Mouse (Mus musculus) hindbrain, embryonic 16.5 days (tissue): Measurements from ENCODE around the gene Tmem219. TPM values are rescaled to one million over a fixed set of nuclear protein-coding genes. Genes with fewer than 3 reads are reported as not detected.

Experiments used
- ATAC-seq: fragments of 200-750 bp; cut with Nextera tagmentation; 2 replicates; pipeline ENCODE4 v1.8.0; 2017; ENCODE audit warnings: moderate TSS enrichment, moderate library complexity
- H3K27ac ChIP-seq: fragments of 300-500 bp; sonication (generic); 2 replicates; pipeline ENCODE4 v1.5.1; 2014; ENCODE audit warnings: low read depth, mild to moderate bottlenecking, control low read depth, low read length, moderate library complexity
- H3K27me3 ChIP-seq: fragments of 300-500 bp; sonication (generic); replicated peaks from 2 replicates; pipeline ENCODE4 v1.6.1; 2014; ENCODE audit warnings: low read length; ENCODE audit not compliant: control insufficient read depth, insufficient read depth
- H3K36me3 ChIP-seq: fragments of 300-500 bp; sonication (generic); 2 replicates; pipeline ENCODE4 v1.6.1; 2014; ENCODE audit warnings: mild to moderate bottlenecking, low read length, moderate library complexity, mixed read lengths; ENCODE audit not compliant: control insufficient read depth, insufficient read depth
- H3K4me1 ChIP-seq: fragments of 300-500 bp; sonication (generic); 2 replicates; pipeline ENCODE4 v1.6.1; 2014; ENCODE audit warnings: low read depth, low read length; ENCODE audit not compliant: control insufficient read depth, insufficient read depth
- H3K4me2 ChIP-seq: fragments of 300-500 bp; sonication (generic); 2 replicates; pipeline ENCODE4 v1.6.1; 2014; ENCODE audit warnings: mild to moderate bottlenecking, low read length, control low read depth, moderate library complexity
- H3K4me3 ChIP-seq: fragments of 300-500 bp; sonication (generic); 2 replicates; pipeline ENCODE4 v1.5.1; 2014; ENCODE audit warnings: mild to moderate bottlenecking, low read length, control low read depth, moderate library complexity
- H3K9ac ChIP-seq: fragments of 300-500 bp; sonication (generic); 2 replicates; pipeline ENCODE4 v1.6.1; 2014; ENCODE audit warnings: low read depth, mild to moderate bottlenecking, control low read depth, low read length, moderate library complexity
- H3K9me3 ChIP-seq: fragments of 300-500 bp; sonication (generic); 2 replicates; pipeline ENCODE4 v1.6.1; 2014; ENCODE audit warnings: mild to moderate bottlenecking, low read length, moderate library complexity; ENCODE audit not compliant: control insufficient read depth
- WGBS: fragments of 180-500 bp; shearing (Covaris S2); extraction: QIAGEN DNeasy Blood & Tissue Kit; methylation state at CpG from one replicate; pipeline ENCODE4 v1.1.7; 2014; 5-methylcytosine and 5-hydroxymethylcytosine counted together
- polyA plus RNA-seq: library from polyadenylated mRNA; unstranded; fragments of >200 nt; fragmentation: Nextera tagmentation; extraction: Ambion mirVana; gene quantifications from 2 replicates; pipeline ENCODE4 v1.2.1, GENCODE M21; 2015

The Tmem219 gene
- polyA plus RNA-seq: 34.0 and 35.9 TPM in 2 replicates

DNA sequence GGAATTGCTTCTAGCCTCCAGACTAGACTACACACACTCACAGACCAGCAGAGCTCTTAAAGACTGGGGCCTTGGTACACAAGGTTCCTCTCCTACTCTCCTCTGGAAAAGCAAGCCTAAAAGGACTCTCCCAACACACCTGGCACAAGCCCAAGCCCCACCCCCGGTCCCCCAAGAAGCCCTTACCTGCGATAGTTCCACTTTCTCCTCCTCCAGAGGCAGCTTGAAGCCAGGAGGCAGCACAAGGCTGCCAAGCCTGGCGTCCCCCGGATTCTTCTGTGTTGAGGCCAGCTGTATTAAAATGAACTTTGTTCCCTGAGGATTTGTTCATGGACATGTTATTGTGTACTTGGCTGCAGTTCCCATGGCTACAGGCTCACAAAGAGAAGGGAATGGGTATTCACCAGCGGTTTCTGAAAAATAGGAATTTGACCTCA lies at the start of gene Tmem219:
Gene Tmem219, minus strand, starts transcription at position 294 of the 437 bp plus-strand sequence.
- Histone ChIP-seq H3K9me3 (no peaks in the 10 kb centered on the region), H3K4me2 (no peak within 1 kb of the TSS), H3K4me3 (no peak within 1 kb of the TSS), H3K27ac (0 out of 2 replicates have a peak within 1 kb of the TSS, but pooled peaks have one; percentile 5), H3K9ac (no peak within 1 kb of the TSS), H3K36me3 (no peaks in the 10 kb centered on the region), H3K4me1 (no peaks in the 10 kb centered on the region), H3K27me3 (no peaks in the 10 kb centered on the region)
- 0 out of 2 replicates have a peak, but pooled peaks have one; percentile 27 for ATAC-seq
- 16% methylated on average over 5 of the region's 5 CpGs for WGBS

DNA sequence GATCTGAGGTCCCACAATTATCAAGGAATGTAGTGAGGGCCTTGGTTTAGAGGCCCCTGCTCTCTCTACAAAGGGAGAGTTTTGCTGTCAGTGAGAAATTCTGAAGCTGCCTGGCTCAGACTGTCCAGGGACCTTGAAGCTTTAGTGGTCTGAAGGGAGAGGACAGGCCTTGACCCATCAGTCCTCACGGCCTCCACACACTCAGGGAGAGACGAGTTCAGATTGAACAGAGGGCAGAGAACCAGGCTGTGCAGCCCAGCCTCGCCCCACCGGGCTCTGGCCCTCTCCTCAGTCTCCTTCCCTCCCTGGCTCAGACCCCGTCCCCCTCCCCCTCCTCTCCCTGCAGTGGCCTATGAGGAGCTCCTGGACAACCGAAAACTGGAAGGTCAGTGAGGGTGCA lies 44.6 kb upstream of the Tmem219 start:
- Histone ChIP-seq H3K4me3 (no peak overlapping the region), H3K27ac (no peak overlapping the region), H3K9ac (no peak overlapping the region), H3K4me1 (no peaks in the 10 kb centered on the region), H3K36me3 (peaks cover 37% of the 10 kb centered on the region), H3K27me3 (no peaks in the 10 kb centered on the region), H3K9me3 (no peaks in the 10 kb centered on the region), H3K4me2 (no peak overlapping the region)
- no peak for ATAC-seq
- 59% methylated on average over 6 of the region's 6 CpGs for WGBS

DNA sequence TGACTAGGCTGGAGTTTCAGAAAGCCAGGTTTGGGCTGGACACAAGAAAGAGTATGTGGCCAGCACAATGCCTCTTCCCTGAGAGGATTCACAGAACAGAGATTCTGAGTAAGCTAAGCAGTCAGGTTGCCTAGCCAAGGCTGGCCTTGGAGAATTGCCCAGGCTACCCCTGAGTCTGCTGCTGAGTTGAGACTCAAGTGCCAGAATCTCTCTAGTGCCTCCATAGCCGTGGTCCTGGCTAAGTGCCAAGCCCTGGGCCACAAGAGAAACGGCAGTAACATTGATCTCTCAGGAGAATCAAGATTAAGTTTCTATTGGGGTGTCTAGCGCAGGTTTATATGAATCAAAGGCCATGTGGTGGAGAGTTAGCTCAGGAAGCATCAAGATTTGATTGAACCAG lies 42.9 kb upstream of the Tmem219 start:
- WGBS: 72% methylated on average over 3 of the region's 3 CpGs

DNA sequence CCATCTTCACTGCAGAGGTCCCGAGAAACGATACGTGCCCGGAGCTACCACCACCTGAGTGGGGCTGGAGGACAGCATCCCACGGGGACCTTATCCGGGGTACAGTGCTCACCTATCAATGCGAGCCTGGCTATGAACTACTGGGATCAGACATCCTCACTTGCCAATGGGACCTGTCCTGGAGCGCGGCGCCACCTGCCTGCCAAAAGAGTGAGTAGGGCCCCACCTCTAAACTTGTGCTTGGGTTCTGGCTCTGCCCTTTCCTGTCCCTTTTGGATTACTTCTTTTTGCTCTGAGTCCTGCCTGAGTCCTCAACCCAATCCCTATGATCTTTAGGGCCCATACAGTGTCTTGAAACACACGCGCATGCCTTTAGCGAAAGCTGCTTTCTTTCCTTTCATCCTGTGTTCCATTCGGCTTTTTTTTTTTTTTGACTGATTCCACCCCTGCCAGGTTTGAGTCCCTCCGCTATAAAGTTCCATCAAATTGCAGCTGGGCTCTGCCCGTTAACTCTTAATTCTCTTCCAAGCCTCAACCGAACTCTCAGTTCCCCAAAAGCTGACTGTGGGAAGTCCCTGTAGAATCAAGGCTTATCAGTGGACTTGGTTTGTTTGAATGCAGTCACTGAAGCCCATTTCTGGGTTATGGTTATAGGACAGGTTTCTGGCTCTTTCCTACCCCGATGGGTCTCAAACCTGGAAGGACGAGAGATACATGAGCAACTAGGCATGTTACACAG lies 41.0 kb upstream of the Tmem219 start:
- ATAC-seq: no peak
- H3K27ac ChIP-seq: no peak overlapping the region
- WGBS: 32% methylated on average over 19 of the region's 19 CpGs
- H3K9ac ChIP-seq: no peak overlapping the region
- no peak overlapping the region for H3K4me2 ChIP-seq
- no peaks in the 10 kb centered on the region for H3K4me1 ChIP-seq
- no peaks in the 10 kb centered on the region for H3K9me3 ChIP-seq
- H3K4me3 ChIP-seq: no peak overlapping the region
- peaks cover 49% of the 10 kb centered on the region for H3K36me3 ChIP-seq
- 0 out of 2 replicates have a peak, but pooled peaks cover 3% of the 10 kb centered on the region for H3K27me3 ChIP-seq

More for the DNA sequence above, 42.9 kb upstream of the Tmem219 start:
- H3K27me3 ChIP-seq: 0 out of 2 replicates have a peak, but pooled peaks cover 3% of the 10 kb centered on the region
- H3K4me2 ChIP-seq: no peak overlapping the region
- H3K36me3 ChIP-seq: peaks cover 43% of the 10 kb centered on the region
- ATAC-seq: no peak
- no peak overlapping the region for H3K27ac ChIP-seq
- no peaks in the 10 kb centered on the region for H3K9me3 ChIP-seq
- H3K4me3 ChIP-seq: no peak overlapping the region
- H3K9ac ChIP-seq: no peak overlapping the region
- no peaks in the 10 kb centered on the region for H3K4me1 ChIP-seq

DNA sequence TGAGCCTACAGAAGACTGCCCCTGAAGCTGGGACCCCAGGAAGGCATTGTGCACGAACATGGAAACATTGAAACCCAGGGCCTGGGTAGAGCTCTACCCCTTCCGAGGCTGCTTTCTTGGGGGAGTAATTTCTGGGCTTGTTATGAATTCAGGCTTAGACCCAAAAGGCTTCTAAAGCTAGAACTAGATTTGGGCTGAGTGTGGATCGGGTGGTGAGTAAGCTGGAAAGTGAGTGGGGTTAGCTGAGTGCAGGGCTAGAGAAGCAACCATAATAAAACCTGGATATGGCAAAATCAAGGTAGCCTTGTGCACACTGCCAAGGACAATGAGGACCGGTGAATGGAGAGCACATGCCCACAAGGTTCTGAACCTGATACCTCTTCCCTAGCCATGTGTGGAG lies 39.2 kb upstream of the Tmem219 start:
- H3K4me2 ChIP-seq: no peak overlapping the region
- H3K27ac ChIP-seq: no peak overlapping the region
- H3K9ac ChIP-seq: no peak overlapping the region
- no peak for ATAC-seq
- WGBS: 84% methylated on average over 4 of the region's 4 CpGs
- peaks cover 44% of the 10 kb centered on the region for H3K36me3 ChIP-seq
- 0 out of 2 replicates have a peak, but pooled peaks cover 3% of the 10 kb centered on the region for H3K27me3 ChIP-seq
- H3K9me3 ChIP-seq: no peaks in the 10 kb centered on the region
- no peaks in the 10 kb centered on the region for H3K4me1 ChIP-seq
- no peak overlapping the region for H3K4me3 ChIP-seq

DNA sequence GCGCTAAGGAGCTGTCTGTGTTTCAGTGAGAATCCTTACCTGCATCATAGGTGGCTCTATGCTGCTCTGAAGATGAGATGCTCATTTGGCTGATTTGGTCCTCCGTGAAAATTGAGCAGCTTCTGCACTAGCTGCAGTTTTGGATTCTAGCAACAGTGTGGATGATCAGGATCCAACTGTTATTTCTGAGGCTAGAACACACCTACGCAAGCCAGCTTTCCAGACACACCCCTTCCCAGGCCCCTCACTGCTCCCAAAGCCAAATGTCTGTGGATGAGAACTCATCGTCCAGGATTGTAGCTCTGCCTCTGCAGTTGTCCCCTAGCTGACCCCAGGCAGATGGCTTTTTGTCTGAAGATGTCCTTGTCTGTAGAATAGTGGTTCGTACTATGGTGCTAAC lies 38.4 kb upstream of the Tmem219 start:
- no peak overlapping the region for H3K27ac ChIP-seq
- peaks cover 47% of the 10 kb centered on the region for H3K36me3 ChIP-seq
- no peaks in the 10 kb centered on the region for H3K4me1 ChIP-seq
- no peak overlapping the region for H3K9ac ChIP-seq
- no peak for ATAC-seq
- 87% methylated on average over 5 of the region's 5 CpGs for WGBS
- 0 out of 2 replicates have a peak, but pooled peaks cover 3% of the 10 kb centered on the region for H3K27me3 ChIP-seq
- no peak overlapping the region for H3K4me3 ChIP-seq
- H3K9me3 ChIP-seq: no peaks in the 10 kb centered on the region
- H3K4me2 ChIP-seq: no peak overlapping the region

DNA sequence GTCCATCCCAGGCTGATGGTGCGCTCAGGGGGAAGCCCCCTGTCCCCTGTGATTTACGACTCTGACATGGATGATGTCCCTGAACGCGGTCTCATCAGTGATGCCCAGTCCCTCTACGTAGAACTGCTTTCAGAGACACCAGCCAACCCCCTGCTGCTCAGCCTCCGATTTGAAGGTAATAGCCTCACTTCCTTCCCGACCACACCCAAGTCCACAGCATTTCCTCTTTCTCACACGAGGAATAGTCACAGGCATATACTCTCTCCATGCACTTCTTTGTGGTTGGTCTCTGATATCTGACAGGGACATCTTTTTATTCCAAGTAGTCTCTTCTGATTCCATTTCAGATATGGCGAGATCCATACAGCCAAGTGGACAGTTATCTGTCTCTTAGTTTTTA lies 37.1 kb upstream of the Tmem219 start:
- H3K4me2 ChIP-seq: no peak overlapping the region
- 71% methylated on average over 9 of the region's 9 CpGs for WGBS

DNA sequence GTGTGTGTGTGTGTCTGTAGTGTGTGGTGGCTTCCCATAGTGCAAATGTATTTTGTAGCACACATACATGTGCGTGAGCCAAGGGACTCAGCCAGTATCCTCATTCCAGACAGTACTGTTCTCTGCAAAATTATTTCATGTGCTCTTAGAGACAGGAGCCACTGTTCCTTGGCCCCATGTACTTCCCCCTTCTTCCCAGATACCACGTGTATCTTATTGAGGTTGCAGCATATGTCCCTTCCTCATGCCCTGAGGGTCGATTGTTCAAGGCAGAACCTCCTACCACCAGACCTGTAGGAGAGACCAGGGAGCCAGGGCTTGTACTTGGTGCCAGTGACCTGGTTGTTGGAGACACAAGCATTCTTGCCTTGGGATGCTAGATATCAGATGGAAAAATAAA lies 32.4 kb upstream of the Tmem219 start:
- WGBS: 71% methylated on average over 3 of the region's 3 CpGs
- Histone ChIP-seq H3K9me3 (no peaks in the 10 kb centered on the region), H3K27me3 (no peaks in the 10 kb centered on the region), H3K27ac (no peak overlapping the region), H3K9ac (no peak overlapping the region; the same call in 1 of the 2 replicates), H3K36me3 (peaks cover 22% of the 10 kb centered on the region), H3K4me2 (no peak overlapping the region), H3K4me1 (peaks cover 15% of the 10 kb centered on the region), H3K4me3 (no peak overlapping the region)
- ATAC-seq: no peak

More for the DNA sequence above, 37.1 kb upstream of the Tmem219 start:
- no peak overlapping the region for H3K9ac ChIP-seq
- peaks cover 47% of the 10 kb centered on the region for H3K36me3 ChIP-seq
- H3K27me3 ChIP-seq: 0 out of 2 replicates have a peak, but pooled peaks cover 3% of the 10 kb centered on the region
- ATAC-seq: no peak
- no peak overlapping the region for H3K27ac ChIP-seq
- H3K9me3 ChIP-seq: no peaks in the 10 kb centered on the region
- H3K4me1 ChIP-seq: no peaks in the 10 kb centered on the region
- no peak overlapping the region for H3K4me3 ChIP-seq

DNA sequence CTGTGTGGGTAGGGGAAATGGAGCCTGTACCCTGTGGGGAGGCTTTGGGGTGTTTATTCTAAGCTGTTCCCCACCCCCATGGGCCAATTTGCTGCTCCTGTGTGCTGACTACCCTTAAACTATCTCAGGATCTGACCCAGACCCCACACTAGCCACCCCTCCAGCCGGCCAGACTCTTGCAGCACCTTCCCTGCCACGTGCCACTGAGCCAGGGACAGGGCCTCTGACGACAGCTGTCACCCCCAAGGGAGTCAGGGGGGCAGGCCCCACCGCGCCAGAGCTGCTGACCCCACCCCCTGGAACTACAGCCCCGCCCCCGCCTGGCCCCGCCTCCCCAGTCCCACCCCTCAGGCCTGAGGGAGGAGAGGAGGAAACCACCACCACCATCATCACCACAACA lies 29.9 kb upstream of the Tmem219 start:
- Histone ChIP-seq H3K36me3 (peaks cover 7% of the 10 kb centered on the region; the same call in 1 of the 2 replicates), H3K9ac (peak overlapping the region; percentile 43), H3K4me1 (peaks cover 27% of the 10 kb centered on the region), H3K27me3 (no peaks in the 10 kb centered on the region), H3K9me3 (no peaks in the 10 kb centered on the region), H3K27ac (no peak overlapping the region), H3K4me2 (peak overlapping the region; percentile 93), H3K4me3 (peak overlapping the region; percentile 70)
- no peak for ATAC-seq
- 3% methylated on average over 8 of the region's 8 CpGs for WGBS
